Mouse (Mus musculus) large intestine, adult 2 months (tissue): ENCODE measurements around the gene Gm28044. TPM values are rescaled to one million over a fixed set of nuclear protein-coding genes. Genes with fewer than 3 reads are reported as not detected.
"Not testable (repeated sequence)": the region's sequence is repeated elsewhere in the genome, so short reads cannot be mapped to it uniquely, and the experiment has no call there.

Experiments
- DNase-seq: peaks from one replicate; pipeline ENCODE4 v3.0.0-alpha.2; 2012; ENCODE audit warnings: low read depth, low spot score
- WGBS: fragments of 180-500 bp; shearing (Covaris S2); methylation state at CpG from one replicate; pipeline ENCODE4 v1.1.7; 2018; 5-methylcytosine and 5-hydroxymethylcytosine counted together
- polyA plus RNA-seq: library from polyadenylated mRNA; depleted of rRNA; stranded (reverse); fragments of >200 nt; gene quantifications from 2 replicates; pipeline ENCODE4 v1.2.3, GENCODE M21; 2012; rRNA removed

The Gm28044 gene
- polyA plus RNA-seq = not detected in 2 replicates

- peak; percentile 94 for DNase-seq
- under 1% methylated on average over 15 of the region's 15 CpGs for WGBS
Measured at GRCm38 (mm10) chr13:67360131-67360744, at the start of gene Gm28044, which contains the start of gene Zfp953. Gene Gm28044 (minus strand): TSS chr13:67360536. Gene Zfp953 (minus strand): TSS chr13:67360605.

- DNase-seq = peak; percentile 40
- WGBS = 4% methylated on average over 16 of the region's 16 CpGs
Measured at GRCm38 (mm10) chr13:67399183-67399903, 39.0 kb upstream of the Gm28044 start, which contains the start of gene Zfp429. Gene Zfp429 (minus strand): TSS chr13:67399819.

GRCm38 (mm10) chr13:67376255-67376654 lies 15.9 kb upstream of the Gm28044 start:
- 71% methylated on average over 3 of the region's 3 CpGs for WGBS
- not testable (repeated sequence) for DNase-seq

- DNase-seq = peak; percentile 74
- 10% methylated on average over 15 of the region's 15 CpGs for WGBS
Measured at GRCm38 (mm10) chr13:67375050-67375911, 14.9 kb upstream of the Gm28044 start, which contains the start of the genes Gm28041 and Zfp456. Gene Gm28041 (minus strand): TSS chr13:67375733. Gene Zfp456 (minus strand): TSS chr13:67375810.

- DNase-seq = no peak
Measured at GRCm38 (mm10) chr13:67351854-67352253, 8.5 kb downstream of the Gm28044 start.

- WGBS = 95% methylated on average over 2 of the region's 2 CpGs
- no peak for DNase-seq
Measured at GRCm38 (mm10) chr13:67343422-67343821, 16.9 kb downstream of the Gm28044 start.

- DNase-seq = no peak
- 63% methylated on average over 1 of the region's 1 CpGs for WGBS
Measured at GRCm38 (mm10) chr13:67332877-67333276, 27.5 kb downstream of the Gm28044 start.

GRCm38 (mm10) chr13:67332019-67332724 lies 28.2 kb downstream of the Gm28044 start, which contains the start of gene Zfp595:
Gene Zfp595 (minus strand): TSS chr13:67332570.
- WGBS = 3% methylated on average over 17 of the region's 17 CpGs
- peak; percentile 92 for DNase-seq

GRCm38 (mm10) chr13:67306718-67307117 lies 53.6 kb downstream of the Gm28044 start:
- peak; percentile 10 for DNase-seq
- WGBS = 17% methylated on average over 5 of the region's 5 CpGs

- DNase-seq = peak; percentile 85
- 3% methylated on average over 16 of the region's 16 CpGs for WGBS
Measured at GRCm38 (mm10) chr13:67305822-67306672, 54.3 kb downstream of the Gm28044 start, which contains the start of gene Zfp457. Gene Zfp457 (minus strand): TSS chr13:67306485.

- 39% methylated on average over 7 of the region's 7 CpGs for WGBS
- DNase-seq = peak; percentile 35
Measured at GRCm38 (mm10) chr13:67278314-67278713, 82.0 kb downstream of the Gm28044 start, which contains the start of gene Zfp458. Gene Zfp458 (minus strand): TSS chr13:67278466.

- DNase-seq = not testable (repeated sequence)
- WGBS = 31% methylated on average over 8 of the region's 9 CpGs
Measured at GRCm38 (mm10) chr13:67269383-67270065, 90.8 kb downstream of the Gm28044 start.

- DNase-seq = peak; percentile 89
- WGBS = 4% methylated on average over 18 of the region's 18 CpGs
Measured at GRCm38 (mm10) chr13:67268568-67269369, 91.6 kb downstream of the Gm28044 start.
